Mouse (Mus musculus): Measurements from ENCODE around the gene Ddx41.

- TF ChIP-seq CTCF (IDR thresholded peaks at IDR 0.05; ENCODE audit: insufficient read depth, low read depth, low read length) (no peak), POLR2A (IDR thresholded peaks at IDR 0.05; ENCODE audit: insufficient read depth, low read depth, low read length) (peak; percentile 72)
These were observed 48.6 kb downstream of the Ddx41 start, which contains the start of gene Dbn1 for GRCm38 (mm10) chr13:55487578-55488498.

Measured in olfactory bulb, adult 2 months (tissue).